Mouse (Mus musculus): ENCODE measurements around the gene Ap2a2.

GRCm38 (mm10) chr7:141544654-141545053 is 17.3 kb upstream of the Ap2a2 start:
- TF ChIP-seq CHD2 (IDR thresholded peaks at IDR 0.05; ENCODE audit: low read depth, low read length): no peak
- no peak for TF ChIP-seq HCFC1 (IDR thresholded peaks at IDR 0.05; ENCODE audit: borderline replicate concordance, insufficient read depth, low read length)
- TF ChIP-seq ZNF384 (IDR thresholded peaks at IDR 0.05; ENCODE audit: low read depth, low read length): no peak

Measured in ES-E14 (cell line).